Mouse (Mus musculus) lung, postnatal 10 days (tissue): ENCODE results near the gene Tec.

Experiments used
- DNase-seq: peaks from one replicate; pipeline ENCODE4 v3.0.0; 2021

The Tec gene

GRCm38 (mm10) chr5:72888260-72888659, 20.0 kb upstream of the Tec start:
- DNase-seq: no peak

GRCm38 (mm10) chr5:72886458-72887222, 18.4 kb upstream of the Tec start:
- no peak for DNase-seq

- DNase-seq: no peak
Observed at GRCm38 (mm10) chr5:72883706-72884105, 15.4 kb upstream of the Tec start.

GRCm38 (mm10) chr5:72882412-72882765, 14.1 kb upstream of the Tec start:
- no peak for DNase-seq

- no peak for DNase-seq
Observed at GRCm38 (mm10) chr5:72881748-72882411, 13.6 kb upstream of the Tec start.

GRCm38 (mm10) chr5:72879736-72880135, 11.5 kb upstream of the Tec start:
- DNase-seq: no peak

- DNase-seq: no peak
Observed at GRCm38 (mm10) chr5:72871114-72871513, 2.8 kb upstream of the Tec start.

GRCm38 (mm10) chr5:72869779-72870608, 1.7 kb upstream of the Tec start:
- DNase-seq: no peak

GRCm38 (mm10) chr5:72867036-72867672, 1.1 kb downstream of the Tec start:
- no peak for DNase-seq

GRCm38 (mm10) chr5:72866260-72866905, 1.9 kb downstream of the Tec start:
- no peak for DNase-seq

- no peak for DNase-seq
Observed at GRCm38 (mm10) chr5:72864654-72865178, 3.6 kb downstream of the Tec start.

- DNase-seq: no peak
Observed at GRCm38 (mm10) chr5:72863166-72863565, 5.1 kb downstream of the Tec start.

GRCm38 (mm10) chr5:72861726-72862385, 6.4 kb downstream of the Tec start:
- no peak for DNase-seq

GRCm38 (mm10) chr5:72860899-72861298, 7.4 kb downstream of the Tec start:
- DNase-seq: peak; percentile 20

- no peak for DNase-seq
Observed at GRCm38 (mm10) chr5:72858306-72858705, 10.0 kb downstream of the Tec start.

GRCm38 (mm10) chr5:72857756-72858155, 10.5 kb downstream of the Tec start:
- no peak for DNase-seq

GRCm38 (mm10) chr5:72856255-72856878, 11.9 kb downstream of the Tec start:
- DNase-seq: no peak

- DNase-seq: peak; percentile 87
Observed at GRCm38 (mm10) chr5:72855685-72856124, 12.6 kb downstream of the Tec start.

- DNase-seq: no peak
Observed at GRCm38 (mm10) chr5:72854141-72854990, 13.9 kb downstream of the Tec start.

- DNase-seq: no peak
Observed at GRCm38 (mm10) chr5:72853365-72853764, 14.9 kb downstream of the Tec start.
